Comparison of ENCODE assay signal across 8 mouse cellular contexts in genomic region chr17:26892635-26893375, GRCm38 (mm10). TPM values are rescaled to one million over a fixed set of nuclear protein-coding genes. Genes with fewer than 3 reads are reported as not detected.
DNase-seq lines count a peak whose midpoint lies in the region; ATAC-seq and TF ChIP-seq lines count a peak whose summit lies in the region.
"Had no signal": no experiment of that assay in that cellular context is flagged by ENCODE, and none has a peak within 500 bp of the region (broad histone marks: within the 10 kb centered on the region; RNA-seq: fewer than 3 reads in every experiment).

No protein-coding gene starts in this region.

- no peaks in the 10 kb centered on the region for H3K36me3 ChIP-seq in midbrain, embryonic 10.5 days
- H3K36me3 ChIP-seq in midbrain, embryonic 11.5 days (ENCODE audit: control insufficient read depth, insufficient read depth, low read length) = no peaks in the 10 kb centered on the region
- H3K36me3 ChIP-seq in kidney, postnatal 0 days (ENCODE audit: insufficient read depth, low read length) = no peaks in the 10 kb centered on the region
- no peaks in the 10 kb centered on the region for H3K36me3 ChIP-seq in stomach, embryonic 16.5 days (ENCODE audit: control insufficient read depth, insufficient read depth, low read length)

- TF ChIP-seq CTCF in kidney, postnatal 0 days (IDR thresholded peaks at IDR 0.05; ENCODE audit: low read depth) = no peak

- no peaks in the 10 kb centered on the region for H3K9me3 ChIP-seq in midbrain, embryonic 10.5 days (replicated peaks)
- H3K9me3 ChIP-seq in midbrain, embryonic 11.5 days (ENCODE audit: control insufficient read depth, low read length) = no peaks in the 10 kb centered on the region
- no peaks in the 10 kb centered on the region for H3K9me3 ChIP-seq in kidney, postnatal 0 days (replicated peaks; ENCODE audit: low read length)
- H3K9me3 ChIP-seq in stomach, embryonic 16.5 days (replicated peaks; ENCODE audit: control insufficient read depth, low read length) = no peaks in the 10 kb centered on the region

- no peak overlapping the region for H3K4me2 ChIP-seq in midbrain, embryonic 11.5 days
- peak overlapping the region; percentile 38 for H3K4me2 ChIP-seq in kidney, postnatal 0 days (ENCODE audit: low read length)
- H3K4me2 ChIP-seq in stomach, embryonic 16.5 days (ENCODE audit: low read depth, low read length) = peak overlapping the region; percentile 29

- no peak for ATAC-seq in midbrain, embryonic 11.5 days (ENCODE audit: low FRiP score)
- ATAC-seq in kidney, postnatal 0 days (replicated peaks; ENCODE audit: low FRiP score, low read depth) = 0 out of 2 replicates have a peak, but pooled peaks have one; percentile 22
- peak; percentile 61; the same call in 1 of the 2 replicates for ATAC-seq in stomach, embryonic 16.5 days (ENCODE audit: insufficient read depth, low FRiP score)

- DNase-seq in midbrain, embryonic 10.5 days (ENCODE audit: low spot score) = no peak
- no peak for DNase-seq in midbrain, embryonic 11.5 days (ENCODE audit: low spot score, missing footprints)
- peak; percentile 66 to 69 for DNase-seq in heart, adult 9 months (ENCODE audit: low spot score in 2 of 2)
- DNase-seq in kidney, postnatal 0 days (ENCODE audit: low spot score) = no peak
- no peak for DNase-seq in adrenal gland, postnatal 14 days
- DNase-seq in urinary bladder, postnatal 10 days (ENCODE audit: low spot score) = no peak

- peak overlapping the region; percentile 17; the same call in 1 of the 2 replicates for H3K27ac ChIP-seq in midbrain, embryonic 10.5 days (replicated peaks)
- H3K27ac ChIP-seq in midbrain, embryonic 11.5 days (ENCODE audit: low read depth, low read length) = no peak overlapping the region
- no peak overlapping the region for H3K27ac ChIP-seq in kidney, postnatal 0 days
- H3K27ac ChIP-seq in stomach, embryonic 16.5 days (ENCODE audit: low read length) = peak overlapping the region; percentile 49

- 68% methylated on average over 16 of the region's 16 CpGs for WGBS in midbrain, embryonic 10.5 days
- 65% methylated on average over 16 of the region's 16 CpGs for WGBS in midbrain, embryonic 11.5 days
- 44% methylated on average over 16 of the region's 16 CpGs for WGBS in kidney, postnatal 0 days
- 44% methylated on average over 16 of the region's 16 CpGs for whole genome bisulfite sequencing in stomach, embryonic 16.5 days

- peaks cover 7% of the 10 kb centered on the region for H3K27me3 ChIP-seq in midbrain, embryonic 10.5 days (ENCODE audit: low read depth, poor library complexity, severe bottlenecking)
- H3K27me3 ChIP-seq in midbrain, embryonic 11.5 days (ENCODE audit: control insufficient read depth, insufficient read depth, low read length) = no peaks in the 10 kb centered on the region
- H3K27me3 ChIP-seq in kidney, postnatal 0 days (ENCODE audit: insufficient read depth, low read length) = no peaks in the 10 kb centered on the region
- no peaks in the 10 kb centered on the region for H3K27me3 ChIP-seq in stomach, embryonic 16.5 days (ENCODE audit: control insufficient read depth, insufficient read depth, low read length)

- H3K4me3 ChIP-seq in midbrain, embryonic 10.5 days = no peak overlapping the region
- H3K4me3 ChIP-seq in midbrain, embryonic 11.5 days (ENCODE audit: low read depth, low read length) = no peak overlapping the region
- no peak overlapping the region for H3K4me3 ChIP-seq in kidney, postnatal 0 days (replicated peaks; ENCODE audit: low read depth, low read length)
- H3K4me3 ChIP-seq in stomach, embryonic 16.5 days (replicated peaks; ENCODE audit: low read length) = peak overlapping the region; percentile 9; the same call in 1 of the 2 replicates

- peaks cover 12% of the 10 kb centered on the region for H3K4me1 ChIP-seq in midbrain, embryonic 10.5 days
- H3K4me1 ChIP-seq in midbrain, embryonic 11.5 days (ENCODE audit: control insufficient read depth, insufficient read depth, low read length) = 0 out of 2 replicates have a peak, but pooled peaks cover 2% of the 10 kb centered on the region
- H3K4me1 ChIP-seq in kidney, postnatal 0 days (replicated peaks; ENCODE audit: insufficient read depth, low read length) = no peaks in the 10 kb centered on the region
- H3K4me1 ChIP-seq in stomach, embryonic 16.5 days (ENCODE audit: control insufficient read depth, insufficient read depth, low read length) = peaks cover 8% of the 10 kb centered on the region; the same call in 1 of the 2 replicates

- no peak overlapping the region for H3K9ac ChIP-seq in midbrain, embryonic 11.5 days (ENCODE audit: low read length)
- 0 out of 2 replicates have a peak overlapping the region, but pooled peaks have one; percentile 23 for H3K9ac ChIP-seq in kidney, postnatal 0 days (ENCODE audit: low read depth, low read length)
- H3K9ac ChIP-seq in stomach, embryonic 16.5 days (ENCODE audit: low read length) = 0 out of 2 replicates have a peak overlapping the region, but pooled peaks have one; percentile 17

RNA-seq across cellular contexts. Expression of gene Kifc5b, which starts 24.1 kb away (rescaled TPM):
- polyA plus RNA-seq in midbrain, embryonic 10.5 days (2016; fragmentation: Nextera tagmentation; extraction: Ambion mirVana) = 10.6 and 12.1 TPM in 2 replicates
- 3.8 and 6.4 TPM in 2 replicates for polyA plus RNA-seq in midbrain, embryonic 11.5 days (2014; fragmentation: Nextera tagmentation; extraction: Ambion mirVana)
- polyA plus RNA-seq in kidney, postnatal 0 days (2015; fragmentation: Nextera tagmentation; extraction: Ambion mirVana) = 1.3 and 1.8 TPM in 2 replicates
- polyA plus RNA-seq in stomach, embryonic 16.5 days (2015; fragmentation: Nextera tagmentation; extraction: Ambion mirVana) = 6.4 and 6.9 TPM in 2 replicates
- total RNA-seq in adrenal gland, postnatal 14 days (2021) = 5.0 and 5.2 TPM in 2 replicates

RNA-seq across cellular contexts. Expression of gene Phf1, which starts 40.0 kb away (rescaled TPM):
- polyA plus RNA-seq in midbrain, embryonic 10.5 days (2016; fragmentation: Nextera tagmentation; extraction: Ambion mirVana) = 3.1 and 4.7 TPM in 2 replicates
- polyA plus RNA-seq in midbrain, embryonic 11.5 days (2014; fragmentation: Nextera tagmentation; extraction: Ambion mirVana) = 3.6 and 3.7 TPM in 2 replicates
- polyA plus RNA-seq in kidney, postnatal 0 days (2015; fragmentation: Nextera tagmentation; extraction: Ambion mirVana) = 8.8 and 9.8 TPM in 2 replicates
- polyA plus RNA-seq in stomach, embryonic 16.5 days (2015; fragmentation: Nextera tagmentation; extraction: Ambion mirVana) = 7.3 and 7.7 TPM in 2 replicates
- 19.9 and 25.3 TPM in 2 replicates for total RNA-seq in adrenal gland, postnatal 14 days (2021)

RNA-seq across cellular contexts. Expression of gene Cuta, which starts 46.6 kb away (rescaled TPM):
- polyA plus RNA-seq in midbrain, embryonic 10.5 days (2016; fragmentation: Nextera tagmentation; extraction: Ambion mirVana) = 175 and 179 TPM in 2 replicates
- 146 and 157 TPM in 2 replicates for polyA plus RNA-seq in midbrain, embryonic 11.5 days (2014; fragmentation: Nextera tagmentation; extraction: Ambion mirVana)
- 226 and 227 TPM in 2 replicates for polyA plus RNA-seq in kidney, postnatal 0 days (2015; fragmentation: Nextera tagmentation; extraction: Ambion mirVana)
- 173 and 178 TPM in 2 replicates for polyA plus RNA-seq in stomach, embryonic 16.5 days (2015; fragmentation: Nextera tagmentation; extraction: Ambion mirVana)
- 118 and 132 TPM in 2 replicates for total RNA-seq in adrenal gland, postnatal 14 days (2021)

RNA-seq across cellular contexts. Expression of gene Nkx2-5, which starts 48.0 kb away (rescaled TPM):
- polyA plus RNA-seq in midbrain, embryonic 10.5 days (2016; fragmentation: Nextera tagmentation; extraction: Ambion mirVana) = not detected in 2 replicates
- polyA plus RNA-seq in midbrain, embryonic 11.5 days (2014; fragmentation: Nextera tagmentation; extraction: Ambion mirVana) = not detected in 2 replicates
- polyA plus RNA-seq in kidney, postnatal 0 days (2015; fragmentation: Nextera tagmentation; extraction: Ambion mirVana) = not detected in 2 replicates
- polyA plus RNA-seq in stomach, embryonic 16.5 days (2015; fragmentation: Nextera tagmentation; extraction: Ambion mirVana) = 2.3 and 4.6 TPM in 2 replicates
- not detected in 2 replicates for total RNA-seq in adrenal gland, postnatal 14 days (2021)
- total RNA-seq: hematopoietic stem cell, adult 5-6 weeks had no signal

RNA-seq across cellular contexts. Expression of gene Syngap1, which starts 48.2 kb away (rescaled TPM):
- 1.5 TPM in 2 replicates for polyA plus RNA-seq in midbrain, embryonic 10.5 days (2016; fragmentation: Nextera tagmentation; extraction: Ambion mirVana)
- polyA plus RNA-seq in midbrain, embryonic 11.5 days (2014; fragmentation: Nextera tagmentation; extraction: Ambion mirVana) = 1.8 and 2.3 TPM in 2 replicates
- 0.78 and 0.99 TPM in 2 replicates for polyA plus RNA-seq in kidney, postnatal 0 days (2015; fragmentation: Nextera tagmentation; extraction: Ambion mirVana)
- polyA plus RNA-seq in stomach, embryonic 16.5 days (2015; fragmentation: Nextera tagmentation; extraction: Ambion mirVana) = 1.3 and 1.6 TPM in 2 replicates
- 16.0 and 17.3 TPM in 2 replicates for total RNA-seq in adrenal gland, postnatal 14 days (2021)

Comparison
In these comparisons a context has a peak if more than half of its experiments do, and no peak if none do; other contexts are left out.
1. H3K27ac ChIP-seq: peak in midbrain, embryonic 10.5 days (single experiment) and stomach, embryonic 16.5 days (single experiment); none in midbrain, embryonic 11.5 days (single experiment) and kidney, postnatal 0 days (single experiment).
2. DNase-seq: peak in heart, adult 9 months (2 of 2); none in midbrain, embryonic 10.5 days (single experiment), midbrain, embryonic 11.5 days (single experiment), kidney, postnatal 0 days (single experiment), adrenal gland, postnatal 14 days (single experiment) and urinary bladder, postnatal 10 days (single experiment).